Mouse (Mus musculus) heart, embryonic 16.5 days (tissue): ENCODE measurements around the gene Gm13271. TPM values are rescaled to one million over a fixed set of nuclear protein-coding genes. Genes with fewer than 3 reads are reported as not detected.
"Not testable (repeated sequence)": the region's sequence is repeated elsewhere in the genome, so short reads cannot be mapped to it uniquely, and the experiment has no call there.

Source experiments
- ATAC-seq: fragments of 200-750 bp; cut with Nextera tagmentation; replicated peaks from 2 replicates; pipeline ENCODE4 v1.8.0; 2017; ENCODE audit warnings: moderate number of reproducible peaks; ENCODE audit not compliant: insufficient read depth, low FRiP score; ENCODE audit errors: extremely low read depth
- H3K27ac ChIP-seq: fragments of 300-500 bp; sonication (generic); 2 replicates; pipeline ENCODE4 v1.5.1; 2014; ENCODE audit warnings: mild to moderate bottlenecking, low read length, control low read depth, moderate library complexity
- H3K27me3 ChIP-seq: fragments of 300-500 bp; sonication (generic); 2 replicates; pipeline ENCODE4 v1.6.1; 2014; ENCODE audit warnings: low read length, mixed read lengths; ENCODE audit not compliant: control insufficient read depth, insufficient read depth
- H3K36me3 ChIP-seq: fragments of 300-500 bp; sonication (generic); 2 replicates; pipeline ENCODE4 v1.6.1; 2014; ENCODE audit not compliant: control insufficient read depth, insufficient read depth
- H3K4me1 ChIP-seq: fragments of 300-500 bp; sonication (generic); 2 replicates; pipeline ENCODE4 v1.6.1; 2014; ENCODE audit warnings: low read length, mixed read lengths; ENCODE audit not compliant: control insufficient read depth, insufficient read depth
- H3K4me2 ChIP-seq: fragments of 300-500 bp; sonication (generic); 2 replicates; pipeline ENCODE4 v1.6.1; 2014; ENCODE audit warnings: low read depth, mild to moderate bottlenecking, control low read depth, low read length
- H3K4me3 ChIP-seq: fragments of 300-500 bp; sonication (generic); 2 replicates; pipeline ENCODE4 v1.5.1; 2014; ENCODE audit warnings: mild to moderate bottlenecking, control low read depth, low read length
- H3K9ac ChIP-seq: fragments of 300-500 bp; sonication (generic); 2 replicates; pipeline ENCODE4 v1.6.1; 2014; ENCODE audit warnings: low read length, control low read depth
- H3K9me3 ChIP-seq: fragments of 300-500 bp; sonication (generic); replicated peaks from 2 replicates; pipeline ENCODE4 v1.6.1; 2016; ENCODE audit warnings: low read length; ENCODE audit not compliant: control insufficient read depth
- WGBS: fragments of 180-500 bp; shearing (Covaris S2); extraction: QIAGEN DNeasy Blood & Tissue Kit; methylation state at CpG from one replicate; pipeline ENCODE4 v1.1.7; 2014; 5-methylcytosine and 5-hydroxymethylcytosine counted together
- polyA plus RNA-seq: library from polyadenylated mRNA; unstranded; fragments of >200 nt; fragmentation: Nextera tagmentation; extraction: Ambion mirVana; gene quantifications from 2 replicates; pipeline ENCODE4 v1.2.1, GENCODE M21; 2015

Gm13271 gene
- polyA plus RNA-seq, 1 experiment from 2014 or later = not detected

- not testable (repeated sequence) for H3K27ac ChIP-seq, ATAC-seq, H3K27me3 ChIP-seq, H3K9ac ChIP-seq, H3K4me2 ChIP-seq, H3K4me1 ChIP-seq, H3K4me3 ChIP-seq, H3K9me3 ChIP-seq, H3K36me3 ChIP-seq
- WGBS = 8% methylated on average over 5 of the region's 7 CpGs
Measured at GRCm38 (mm10) chr4:88799365-88799764, 44.7 kb downstream of the Gm13271 start, which contains the start of gene Gm13285. Gm13285 (plus strand) TSS chr4:88799665.

- not testable (repeated sequence) for H3K36me3 ChIP-seq, H3K4me3 ChIP-seq, ATAC-seq, H3K9me3 ChIP-seq, H3K4me2 ChIP-seq, H3K9ac ChIP-seq, H3K4me1 ChIP-seq, H3K27ac ChIP-seq, H3K27me3 ChIP-seq
- WGBS = no CpG with 5 or more reads among the region's 29 CpGs
Measured at GRCm38 (mm10) chr4:88802954-88803353, 48.3 kb downstream of the Gm13271 start, which contains the start of gene Gm13287. Gm13287 (plus strand) TSS chr4:88803254.

Other genes with a start within 250 kb of the Gm13271 start
- gene Ifnb1, start 232.1 kb upstream of the Gm13271 start, polyA plus RNA-seq = not detected in 2 replicates
- gene Ifna15, start 196.6 kb upstream of the Gm13271 start, polyA plus RNA-seq = not detected in 2 replicates
- not detected in 2 replicates for gene Ifna14, start 183.1 kb upstream of the Gm13271 start, polyA plus RNA-seq
- not detected in 2 replicates for gene Ifna9, start 162.5 kb upstream of the Gm13271 start, polyA plus RNA-seq
- not detected in 2 replicates for gene Ifna12, start 151.5 kb upstream of the Gm13271 start, polyA plus RNA-seq
- gene C87499, start 120.5 kb upstream of the Gm13271 start, polyA plus RNA-seq = not detected in 2 replicates
- gene Ifna13, start 110.4 kb upstream of the Gm13271 start, polyA plus RNA-seq = not detected in 2 replicates
- gene Ifna16, start 77.9 kb upstream of the Gm13271 start, polyA plus RNA-seq = not detected in 2 replicates
- gene Ifna2, start 71.0 kb upstream of the Gm13271 start, polyA plus RNA-seq = not detected in 2 replicates
- gene Ifnab, start 63.5 kb upstream of the Gm13271 start, polyA plus RNA-seq = not detected in 2 replicates
- 0.76 and 1.1 TPM in 2 replicates for gene Gm26566, start 33.1 kb upstream of the Gm13271 start, polyA plus RNA-seq
- gene Klhl9, start 32.4 kb upstream of the Gm13271 start, polyA plus RNA-seq = 77.2 and 82.3 TPM in 2 replicates
- gene Gm13283, start 5.3 kb downstream of the Gm13271 start, polyA plus RNA-seq = 0.25 TPM in 2 replicates
- gene Gm13290, start 19.0 kb downstream of the Gm13271 start, polyA plus RNA-seq = 0.39 and 0.45 TPM in 2 replicates
- gene Gm13289, start 22.1 kb downstream of the Gm13271 start, polyA plus RNA-seq = not detected in 2 replicates
- not detected in 2 replicates for gene Gm13272, start 25.0 kb downstream of the Gm13271 start, polyA plus RNA-seq
- 0.50 TPM in 1 of 2 replicates, not detected in the other for gene Ifnz, start 27.3 kb downstream of the Gm13271 start, polyA plus RNA-seq
- not detected in 2 replicates for gene Gm13276, start 30.8 kb downstream of the Gm13271 start, polyA plus RNA-seq
- gene Gm13277, start 33.8 kb downstream of the Gm13271 start, polyA plus RNA-seq = not detected in 2 replicates
- gene Gm13278, start 36.7 kb downstream of the Gm13271 start, polyA plus RNA-seq = not detected in 2 replicates
- gene Gm13275, start 39.6 kb downstream of the Gm13271 start, polyA plus RNA-seq = not detected in 2 replicates
- not detected in 2 replicates for gene Gm13279, start 42.5 kb downstream of the Gm13271 start, polyA plus RNA-seq
- 0.72 and 1.6 TPM in 2 replicates for gene Gm13285, start 44.8 kb downstream of the Gm13271 start, polyA plus RNA-seq
- not detected in 2 replicates for gene Gm13287, start 48.4 kb downstream of the Gm13271 start, polyA plus RNA-seq
- gene Gm13288, start 50.7 kb downstream of the Gm13271 start, polyA plus RNA-seq = not detected in 2 replicates
- gene Ifna7, start 61.4 kb downstream of the Gm13271 start, polyA plus RNA-seq = not detected in 2 replicates
- not detected in 2 replicates for gene Ifna11, start 65.1 kb downstream of the Gm13271 start, polyA plus RNA-seq
- gene Ifna6, start 72.5 kb downstream of the Gm13271 start, polyA plus RNA-seq = not detected in 2 replicates
- gene Ifna5, start 80.7 kb downstream of the Gm13271 start, polyA plus RNA-seq = not detected in 2 replicates
- not detected in 2 replicates for gene Ifna4, start 87.0 kb downstream of the Gm13271 start, polyA plus RNA-seq
- not detected in 2 replicates for gene Ifna1, start 95.2 kb downstream of the Gm13271 start, polyA plus RNA-seq
- not detected in 2 replicates for gene Ifne, start 125.3 kb downstream of the Gm13271 start, polyA plus RNA-seq